Mouse (Mus musculus): Measurements from ENCODE around the gene Rem2. TPM values are rescaled to one million over a fixed set of nuclear protein-coding genes. Genes with fewer than 3 reads are reported as not detected.

Rem2 gene
- polyA plus RNA-seq, 1 experiment = 0.80 TPM

DNA sequence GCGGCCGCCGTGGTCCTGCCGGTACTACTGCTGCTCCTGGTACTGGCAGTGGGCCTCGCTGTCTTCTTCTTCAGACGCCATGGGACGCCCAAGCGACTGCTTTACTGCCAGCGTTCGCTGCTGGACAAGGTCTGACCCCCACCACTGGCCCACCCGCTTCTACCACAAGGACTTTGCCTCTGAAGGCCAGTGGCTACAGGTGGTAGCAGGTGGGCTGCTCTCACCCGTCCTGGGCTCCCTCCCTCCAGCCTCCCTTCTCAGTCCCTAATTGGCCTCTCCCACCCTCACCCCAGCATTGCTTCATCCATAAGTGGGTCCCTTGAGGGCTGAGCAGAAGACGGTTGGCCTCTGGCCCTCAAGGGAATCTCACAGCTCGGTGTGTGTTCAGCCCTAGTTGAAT, 35.4 kb upstream of the Rem2 start:
- H3K4me3 ChIP-seq (replicated peaks; ENCODE audit: control insufficient read depth, low read depth, low read length) = no peak overlapping the region
- TF ChIP-seq CTCF (IDR thresholded peaks at IDR 0.05; ENCODE audit: control insufficient read depth, insufficient read depth, low read length) (no peak), POLR2A (IDR thresholded peaks at IDR 0.05; ENCODE audit: borderline replicate concordance, control insufficient read depth, low read depth, low read length) (no peak)
- H3K4me1 ChIP-seq (ENCODE audit: control insufficient read depth, insufficient read depth, low read length) = peaks cover 4% of the 10 kb centered on the region; the same call in 1 of the 2 replicates
- WGBS = 90% methylated on average over 14 of the region's 14 CpGs
- H3K27ac ChIP-seq (ENCODE audit: control insufficient read depth, insufficient read depth, low read depth, low read length, poor library complexity) = peak overlapping the region; percentile 11; the same call in 1 of the 2 replicates

- TF ChIP-seq POLR2A (IDR thresholded peaks at IDR 0.05; ENCODE audit: borderline replicate concordance, control insufficient read depth, low read depth, low read length) (no peak), CTCF (IDR thresholded peaks at IDR 0.05; ENCODE audit: control insufficient read depth, insufficient read depth, low read length) (no peak)
- Histone ChIP-seq H3K27ac (ENCODE audit: control insufficient read depth, insufficient read depth, low read depth, low read length, poor library complexity) (no peak overlapping the region), H3K4me3 (replicated peaks; ENCODE audit: control insufficient read depth, low read depth, low read length) (no peak overlapping the region), H3K4me1 (ENCODE audit: control insufficient read depth, insufficient read depth, low read length) (peaks cover 1% of the 10 kb centered on the region; the same call in 1 of the 2 replicates)
- WGBS = 79% methylated on average over 4 of the region's 4 CpGs
Observed at GRCm38 (mm10) chr14:54441365-54441764, 34.5 kb upstream of the Rem2 start.

GRCm38 (mm10) chr14:54442548-54442947, 33.4 kb upstream of the Rem2 start:
- H3K4me1 ChIP-seq (ENCODE audit: control insufficient read depth, insufficient read depth, low read length) = peaks cover 1% of the 10 kb centered on the region; the same call in 1 of the 2 replicates
- no peak overlapping the region for H3K27ac ChIP-seq (ENCODE audit: control insufficient read depth, insufficient read depth, low read depth, low read length, poor library complexity)
- TF ChIP-seq POLR2A (IDR thresholded peaks at IDR 0.05; ENCODE audit: borderline replicate concordance, control insufficient read depth, low read depth, low read length) (no peak), CTCF (IDR thresholded peaks at IDR 0.05; ENCODE audit: control insufficient read depth, insufficient read depth, low read length) (no peak)
- WGBS = 27% methylated on average over 3 of the region's 3 CpGs
- H3K4me3 ChIP-seq (replicated peaks; ENCODE audit: control insufficient read depth, low read depth, low read length) = no peak overlapping the region

DNA sequence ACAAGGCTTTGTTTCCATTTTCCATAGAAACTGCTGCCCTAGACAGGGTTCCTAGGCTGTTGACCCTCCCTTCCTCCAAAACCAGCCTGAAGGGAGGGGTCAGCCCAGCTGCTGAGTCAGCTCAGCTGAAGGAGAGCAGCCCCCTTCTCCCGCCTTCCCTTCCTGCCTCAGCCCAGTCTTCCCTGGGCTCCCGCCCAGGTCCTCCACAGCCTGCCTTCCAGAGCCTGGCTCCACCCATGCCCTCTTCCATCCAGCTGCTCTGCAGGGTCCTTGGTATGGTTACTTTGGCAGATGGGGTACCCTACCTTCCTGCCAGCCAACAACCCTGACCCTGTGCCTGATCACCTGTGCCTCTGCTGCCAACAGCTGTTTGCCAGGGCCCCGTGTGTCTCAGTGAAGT, 32.7 kb upstream of the Rem2 start:
- Histone ChIP-seq H3K4me1 (ENCODE audit: control insufficient read depth, insufficient read depth, low read length) (peaks cover 1% of the 10 kb centered on the region; the same call in 1 of the 2 replicates), H3K27ac (ENCODE audit: control insufficient read depth, insufficient read depth, low read depth, low read length, poor library complexity) (peak overlapping the region; percentile 19; the same call in 1 of the 2 replicates)

GRCm38 (mm10) chr14:54443712-54444618, 31.9 kb upstream of the Rem2 start:
- peaks cover 1% of the 10 kb centered on the region; the same call in 1 of the 2 replicates for H3K4me1 ChIP-seq (ENCODE audit: control insufficient read depth, insufficient read depth, low read length)
- H3K4me3 ChIP-seq (replicated peaks; ENCODE audit: control insufficient read depth, low read depth, low read length) = no peak overlapping the region
- no peak overlapping the region for H3K27ac ChIP-seq (ENCODE audit: control insufficient read depth, insufficient read depth, low read depth, low read length, poor library complexity)
- 79% methylated on average over 15 of the region's 15 CpGs for WGBS
- TF ChIP-seq POLR2A (IDR thresholded peaks at IDR 0.05; ENCODE audit: borderline replicate concordance, control insufficient read depth, low read depth, low read length) = no peak
- no peak for TF ChIP-seq CTCF (IDR thresholded peaks at IDR 0.05; ENCODE audit: control insufficient read depth, insufficient read depth, low read length)

More for the DNA sequence above, 32.7 kb upstream of the Rem2 start:
- H3K4me3 ChIP-seq (replicated peaks; ENCODE audit: control insufficient read depth, low read depth, low read length) = no peak overlapping the region
- TF ChIP-seq POLR2A (IDR thresholded peaks at IDR 0.05; ENCODE audit: borderline replicate concordance, control insufficient read depth, low read depth, low read length) (no peak), CTCF (IDR thresholded peaks at IDR 0.05; ENCODE audit: control insufficient read depth, insufficient read depth, low read length) (no peak)
- 41% methylated on average over 3 of the region's 3 CpGs for WGBS

DNA sequence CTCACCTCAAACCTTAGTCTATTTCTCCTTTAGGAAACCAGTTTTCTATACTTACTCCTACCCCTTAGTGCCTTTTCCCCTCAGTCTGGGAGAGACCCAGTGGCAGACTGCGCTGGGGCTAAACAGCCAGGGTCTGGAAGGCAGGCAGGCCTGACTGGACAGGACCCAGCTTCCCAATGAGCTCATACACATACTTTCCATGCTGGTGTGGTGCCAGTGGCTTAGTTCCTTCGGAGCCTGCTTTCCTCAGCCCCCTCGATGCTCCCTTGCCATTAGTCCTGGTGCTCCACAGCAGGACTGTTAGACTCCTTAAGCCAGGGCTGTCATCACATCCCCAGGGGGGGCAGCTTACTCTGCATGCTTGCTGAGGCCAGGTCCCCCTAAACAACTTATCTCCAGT, 30.4 kb upstream of the Rem2 start:
- H3K4me3 ChIP-seq (replicated peaks; ENCODE audit: control insufficient read depth, low read depth, low read length) = no peak overlapping the region
- WGBS = 79% methylated on average over 3 of the region's 3 CpGs
- H3K27ac ChIP-seq (ENCODE audit: control insufficient read depth, insufficient read depth, low read depth, low read length, poor library complexity) = no peak overlapping the region
- H3K4me1 ChIP-seq (ENCODE audit: control insufficient read depth, insufficient read depth, low read length) = peaks cover 3% of the 10 kb centered on the region; the same call in 1 of the 2 replicates
- no peak for TF ChIP-seq CTCF (IDR thresholded peaks at IDR 0.05; ENCODE audit: control insufficient read depth, insufficient read depth, low read length)
- TF ChIP-seq POLR2A (IDR thresholded peaks at IDR 0.05; ENCODE audit: borderline replicate concordance, control insufficient read depth, low read depth, low read length) = no peak

DNA sequence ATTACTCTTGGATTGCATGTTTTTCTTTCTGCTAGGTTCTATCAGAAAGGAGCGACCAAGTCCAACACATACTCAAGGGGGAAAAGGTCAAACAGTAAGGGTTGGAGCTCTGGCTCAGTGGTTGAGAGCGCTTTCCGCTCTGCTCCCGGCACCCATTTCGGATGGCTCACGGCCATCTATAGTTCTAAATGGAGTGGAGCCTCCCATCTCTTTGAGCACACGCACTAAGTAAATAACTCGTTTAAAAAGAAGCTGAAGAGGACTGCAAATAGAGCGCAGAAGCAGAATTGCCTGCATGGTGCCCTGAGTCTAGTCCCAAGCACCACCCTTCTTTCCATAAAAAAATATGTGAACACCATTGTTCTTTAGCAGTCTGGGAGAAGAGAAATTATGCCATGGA, 22.3 kb upstream of the Rem2 start:
- TF ChIP-seq CTCF (IDR thresholded peaks at IDR 0.05; ENCODE audit: control insufficient read depth, insufficient read depth, low read length) = no peak
- no peak for TF ChIP-seq POLR2A (IDR thresholded peaks at IDR 0.05; ENCODE audit: borderline replicate concordance, control insufficient read depth, low read depth, low read length)
- Histone ChIP-seq H3K27ac (ENCODE audit: control insufficient read depth, insufficient read depth, low read depth, low read length, poor library complexity) (no peak overlapping the region), H3K4me3 (replicated peaks; ENCODE audit: control insufficient read depth, low read depth, low read length) (no peak overlapping the region), H3K4me1 (ENCODE audit: control insufficient read depth, insufficient read depth, low read length) (peaks cover 1% of the 10 kb centered on the region; the same call in 1 of the 2 replicates)
- WGBS = 89% methylated on average over 9 of the region's 9 CpGs

DNA sequence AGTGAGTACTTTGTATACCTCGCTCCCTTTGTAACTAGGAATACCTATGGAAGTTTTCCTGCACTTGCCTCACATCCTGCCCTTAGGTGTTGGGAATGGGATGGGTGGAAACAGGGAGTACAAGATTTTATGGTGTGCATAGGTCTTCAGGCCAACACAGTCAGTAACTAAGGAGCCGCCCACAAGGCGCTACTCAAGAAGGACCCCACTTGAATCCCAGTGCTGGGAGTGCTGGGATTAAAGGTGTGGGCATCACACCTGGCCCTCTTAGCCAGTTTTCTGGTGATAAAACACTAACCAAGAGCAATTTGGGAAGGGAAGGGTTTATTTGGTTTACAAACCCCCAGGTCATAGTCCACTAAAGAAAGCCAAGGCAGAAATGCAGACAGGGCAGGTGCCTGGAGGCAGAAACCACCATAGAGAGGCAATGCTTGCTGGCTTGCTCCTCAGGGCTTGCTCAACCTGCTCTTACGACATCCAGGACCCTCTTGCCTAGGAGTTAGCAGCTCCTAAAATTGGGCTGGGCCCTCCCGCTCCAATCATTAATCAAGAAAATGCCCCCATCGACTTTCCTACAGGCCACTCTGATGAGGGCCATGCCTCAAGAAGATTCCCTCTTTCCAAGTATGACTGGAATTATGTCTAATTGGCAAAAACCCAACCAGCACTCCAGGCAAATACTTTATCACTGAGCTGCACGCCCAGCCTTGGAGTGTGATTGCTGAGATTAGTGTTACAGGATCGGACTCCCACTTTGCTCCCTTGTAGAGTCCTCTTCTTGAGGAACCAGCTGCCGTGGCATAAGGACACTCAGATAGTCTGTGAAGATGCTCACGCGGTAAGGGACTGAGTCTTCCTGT, 21.0 kb upstream of the Rem2 start:
- H3K4me1 ChIP-seq (ENCODE audit: control insufficient read depth, insufficient read depth, low read length) = no peaks in the 10 kb centered on the region
- no peak overlapping the region for H3K27ac ChIP-seq (ENCODE audit: control insufficient read depth, insufficient read depth, low read depth, low read length, poor library complexity)
- 73% methylated on average over 11 of the region's 11 CpGs for WGBS
- TF ChIP-seq POLR2A (IDR thresholded peaks at IDR 0.05; ENCODE audit: borderline replicate concordance, control insufficient read depth, low read depth, low read length) (no peak), CTCF (IDR thresholded peaks at IDR 0.05; ENCODE audit: control insufficient read depth, insufficient read depth, low read length) (no peak)
- no peak overlapping the region for H3K4me3 ChIP-seq (replicated peaks; ENCODE audit: control insufficient read depth, low read depth, low read length)
